Mouse (Mus musculus) c-Kit-positive CD71-positive TER-119-negative erythroid progenitor cells, embryonic 14.5 days (primary cell): ENCODE data around the gene Pkd1l1.

Experiments used
- DNase-seq: peaks from one replicate; pipeline ENCODE4 v3.0.0-alpha.2; 2013; ENCODE audit warnings: low read depth

The Pkd1l1 gene

DNA sequence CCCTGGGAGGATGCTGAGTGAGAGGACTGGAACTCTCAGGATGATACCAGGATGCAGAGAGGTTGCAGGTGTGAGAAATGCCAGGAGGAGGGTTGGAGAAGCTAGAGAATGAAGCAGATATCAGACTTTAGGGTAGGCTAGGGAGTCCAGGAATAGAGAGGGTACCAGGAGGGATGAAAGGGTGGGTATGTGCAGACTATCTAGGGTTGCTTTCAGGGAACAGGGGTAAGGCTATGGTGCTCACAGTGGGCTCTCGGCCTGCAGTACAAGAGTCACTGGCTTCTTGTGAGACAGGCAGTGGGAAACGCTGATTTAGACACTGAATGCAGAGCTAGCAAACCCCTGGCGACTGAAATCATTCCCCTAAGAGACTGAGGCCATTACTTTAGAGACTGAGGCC lies at the start of gene Pkd1l1:
TSS of gene Pkd1l1 (minus strand) at position 101 of the 400 bp plus-strand sequence.
- DNase-seq, result no peak

DNA sequence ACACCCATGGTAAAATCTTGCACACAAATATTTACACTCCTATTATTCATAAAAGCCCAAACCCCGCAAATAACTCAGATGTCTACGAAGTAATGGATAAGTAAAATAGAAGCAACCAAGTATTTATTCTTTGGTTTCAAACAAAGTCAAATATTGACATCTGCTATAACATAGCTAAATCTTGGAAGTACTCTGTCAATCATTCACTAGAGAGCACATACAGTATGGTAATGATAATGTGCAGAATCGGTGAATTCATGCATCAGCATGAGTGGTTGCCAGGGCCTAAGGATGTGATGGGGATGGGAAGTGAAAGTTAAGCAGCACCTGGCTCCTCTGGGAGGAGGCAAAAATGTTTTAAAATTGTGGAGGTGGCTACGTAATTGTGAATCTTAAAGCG lies 47.1 kb upstream of the Pkd1l1 start:
- no peak for DNase-seq

DNA sequence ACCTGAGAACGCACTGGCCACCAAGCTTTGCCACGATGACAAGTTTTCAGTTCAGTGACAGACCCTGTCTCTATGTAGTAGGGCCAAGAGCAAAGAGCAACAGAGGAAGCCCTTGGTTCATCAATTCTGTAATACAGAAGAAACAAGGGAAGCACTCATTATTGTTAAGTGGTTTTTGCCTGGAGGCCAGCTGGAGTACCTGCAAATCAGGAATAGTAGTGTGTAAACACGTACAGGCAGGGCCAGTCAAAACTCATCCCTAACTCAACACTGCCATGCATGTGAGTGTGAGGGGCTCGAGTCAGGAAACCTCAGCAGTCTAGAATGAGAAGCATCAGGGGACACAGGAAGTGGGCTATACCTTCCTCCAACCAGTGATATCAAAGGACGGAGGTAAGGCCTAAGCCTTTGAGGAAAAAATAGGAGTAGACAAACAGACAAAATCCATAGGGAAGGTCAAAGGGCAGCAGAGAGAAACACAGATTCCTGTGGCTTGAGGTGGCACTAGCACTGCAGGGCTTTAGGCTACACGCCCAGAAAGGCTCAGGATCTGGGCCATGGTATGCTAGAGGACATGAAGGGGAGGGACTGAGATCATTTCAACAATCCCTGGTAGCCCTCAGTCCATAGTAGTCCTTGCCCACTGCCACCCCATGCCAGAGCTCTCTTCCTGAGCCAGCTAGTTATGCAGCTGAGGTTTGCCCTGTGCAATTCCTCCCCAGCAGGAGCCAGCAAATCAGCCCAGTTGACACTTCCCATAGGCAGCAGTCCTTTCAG lies 45.6 kb upstream of the Pkd1l1 start:
- DNase-seq, result no peak

DNA sequence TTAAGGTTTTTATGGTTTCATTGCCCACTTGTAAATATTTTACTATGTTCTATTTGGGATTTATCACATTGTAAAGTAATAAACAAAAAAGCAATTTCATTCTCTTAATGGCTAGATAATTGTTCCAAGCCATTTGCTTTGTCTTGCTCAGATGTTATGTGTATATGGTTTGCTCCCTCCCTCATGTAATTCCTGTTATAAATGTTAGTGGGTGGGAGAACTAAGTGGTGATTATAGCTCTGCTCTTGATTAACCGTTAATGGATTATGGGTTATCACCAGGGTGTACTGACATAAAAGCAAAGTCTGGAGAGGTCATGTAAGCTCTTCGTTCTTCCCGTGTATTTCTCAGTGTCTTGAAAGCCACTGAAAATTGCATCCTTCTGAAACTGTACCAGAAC lies 41.7 kb upstream of the Pkd1l1 start:
- DNase-seq, result no peak

DNA sequence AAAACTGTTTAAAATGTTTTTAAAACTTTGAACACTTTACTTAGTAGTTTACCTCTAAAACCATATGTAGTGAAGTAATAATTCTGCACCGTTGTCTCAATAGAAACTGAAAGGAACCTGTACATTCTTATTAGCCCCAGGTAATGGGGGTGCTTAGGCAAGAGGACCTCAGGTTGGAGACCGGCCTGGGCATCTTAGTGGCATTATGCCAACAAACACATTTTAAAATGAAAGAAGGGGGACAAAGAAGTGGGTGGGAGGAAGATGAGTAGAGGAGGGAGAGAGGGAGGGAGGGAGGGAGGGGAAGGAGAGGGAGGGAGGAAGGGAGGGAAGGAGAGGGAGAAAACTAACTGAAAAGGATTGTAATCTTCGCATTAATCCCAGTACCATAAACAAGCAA lies 38.3 kb upstream of the Pkd1l1 start:
- no peak for DNase-seq

DNA sequence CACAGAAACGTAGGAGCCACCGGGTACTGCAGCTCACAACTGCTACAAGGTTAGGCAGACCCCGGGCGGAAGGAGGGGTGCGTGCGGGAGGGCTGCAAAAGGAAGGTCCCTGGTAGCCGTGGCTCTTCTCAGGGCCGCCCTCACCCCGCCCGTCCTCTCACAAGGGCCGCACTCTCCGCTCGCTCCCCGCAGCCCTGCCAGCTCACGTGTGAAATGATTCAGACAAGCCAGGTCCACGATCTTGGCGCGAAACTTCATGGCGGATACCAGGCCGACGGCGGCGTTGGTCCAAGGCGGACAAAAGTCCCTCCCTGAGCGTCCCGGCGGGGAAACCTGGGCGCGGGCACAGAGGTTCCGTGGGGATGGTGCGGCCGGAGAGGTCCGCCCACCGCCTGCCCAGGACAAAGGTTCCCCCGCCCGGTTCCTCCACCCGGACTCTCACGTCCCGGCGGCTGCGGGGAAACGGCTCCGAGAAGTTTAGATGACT lies 37.8 kb upstream of the Pkd1l1 start, which contains the start of gene Hus1:
TSS of gene Hus1 (minus strand) at position 339 of the 487 bp plus-strand sequence.
- DNase-seq, result peak; percentile 81

DNA sequence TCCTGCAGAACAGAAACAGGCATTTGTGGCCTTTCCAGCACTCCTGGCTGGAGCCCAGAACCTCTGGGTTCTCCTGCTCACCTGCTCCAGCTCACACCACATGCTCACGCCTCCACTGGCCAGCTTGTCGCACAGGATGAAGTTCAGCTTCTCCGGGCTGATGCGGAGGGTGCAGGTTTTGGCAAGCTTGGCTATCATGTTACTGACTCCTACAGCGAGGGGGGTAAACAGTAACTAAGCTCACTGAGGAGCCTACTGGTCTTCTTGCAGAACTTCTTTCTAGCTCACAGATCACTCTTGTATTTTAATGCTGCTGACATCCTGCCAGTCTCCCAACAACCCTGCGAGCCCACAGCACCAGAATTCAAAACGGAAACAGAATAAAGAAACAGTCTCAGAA lies 37.4 kb upstream of the Pkd1l1 start:
- DNase-seq, result peak; percentile 33

DNA sequence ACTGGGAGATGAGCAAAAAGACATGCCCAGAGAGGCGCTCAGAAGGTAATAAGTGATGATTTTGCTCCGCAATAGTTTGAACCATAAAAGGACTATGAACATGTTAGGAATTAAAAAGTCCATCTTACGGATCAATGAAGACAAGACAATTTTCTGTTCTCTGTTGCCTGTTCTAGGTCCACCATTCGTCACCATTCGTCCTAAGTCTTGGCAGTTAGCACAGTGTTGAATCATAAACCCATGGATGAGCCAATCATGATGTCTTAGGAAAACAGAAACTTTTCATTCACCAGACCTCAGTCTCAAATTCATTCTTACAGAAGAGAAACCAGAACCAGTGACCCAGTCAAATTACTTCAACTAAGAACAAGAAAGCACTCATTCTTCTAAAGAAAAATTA lies 35.7 kb upstream of the Pkd1l1 start:
- DNase-seq, result no peak

DNA sequence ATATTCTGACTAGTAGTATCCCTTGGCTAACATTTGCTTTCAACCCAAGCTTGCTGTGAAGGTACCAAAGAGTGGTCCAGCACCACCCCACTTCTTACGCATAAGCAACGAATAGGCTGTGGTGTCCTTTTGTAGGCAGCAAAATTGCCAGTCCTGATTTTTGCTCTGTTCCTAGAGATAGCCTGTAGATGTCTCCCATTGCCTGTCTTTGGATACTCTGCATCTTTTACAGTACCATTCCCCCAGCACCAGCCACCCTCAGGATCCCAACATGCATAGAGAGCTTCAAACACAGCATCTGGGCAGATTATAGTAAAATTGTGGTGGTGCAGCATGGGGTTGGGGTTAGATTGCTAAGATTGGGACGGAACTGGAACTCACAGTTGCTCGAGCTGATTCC lies 15.0 kb upstream of the Pkd1l1 start:
- no peak for DNase-seq

DNA sequence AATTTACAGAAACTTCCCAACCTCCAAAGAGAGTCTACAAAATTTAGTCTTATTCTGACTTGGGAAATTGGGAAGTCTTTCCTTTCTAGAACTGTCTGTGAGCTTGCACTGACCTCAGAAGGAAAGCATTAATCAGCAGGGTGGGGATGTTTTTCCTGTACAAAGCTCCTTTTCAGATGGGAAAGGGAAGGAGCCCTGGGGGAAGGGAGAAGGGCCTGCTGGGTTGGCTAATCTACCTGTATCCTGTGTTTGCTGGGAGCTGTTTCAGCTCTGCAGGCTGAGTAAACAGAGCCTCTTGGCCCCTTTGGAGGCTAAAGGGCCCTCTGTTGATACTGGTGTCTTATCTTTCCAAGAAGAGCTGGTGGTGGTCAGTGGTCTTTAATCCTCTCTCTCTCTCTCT lies 13.0 kb upstream of the Pkd1l1 start:
- DNase-seq, result no peak

DNA sequence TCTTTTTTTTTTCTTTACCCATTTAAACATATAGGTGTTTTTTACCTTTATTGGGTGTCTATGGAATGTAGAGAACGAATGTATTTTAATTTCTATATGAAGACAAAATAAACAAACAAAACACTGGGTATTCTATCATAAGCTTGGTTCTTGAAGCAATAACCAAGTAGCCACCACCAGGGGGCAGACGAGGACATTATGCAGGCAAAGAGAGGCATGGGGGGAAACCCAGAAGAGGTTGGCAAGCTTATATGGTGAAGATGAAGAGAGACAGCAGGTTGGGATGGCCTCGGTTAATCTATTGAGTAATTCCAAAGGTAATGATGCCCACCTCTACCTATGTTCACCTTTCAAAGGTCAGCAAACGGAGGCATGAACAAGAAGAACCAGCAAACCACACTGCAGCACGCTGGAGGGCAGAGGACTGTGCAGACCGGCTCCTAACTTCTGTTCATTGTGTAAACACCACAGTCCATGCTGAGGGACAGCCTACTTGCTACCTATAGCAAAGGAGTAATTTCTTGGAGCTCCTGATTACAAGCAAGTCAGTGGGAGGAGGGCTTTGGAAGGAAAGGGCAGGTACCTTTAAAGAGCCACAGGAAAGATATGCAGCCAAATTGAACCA lies 10.3 kb upstream of the Pkd1l1 start:
- DNase-seq, result peak; percentile 51

DNA sequence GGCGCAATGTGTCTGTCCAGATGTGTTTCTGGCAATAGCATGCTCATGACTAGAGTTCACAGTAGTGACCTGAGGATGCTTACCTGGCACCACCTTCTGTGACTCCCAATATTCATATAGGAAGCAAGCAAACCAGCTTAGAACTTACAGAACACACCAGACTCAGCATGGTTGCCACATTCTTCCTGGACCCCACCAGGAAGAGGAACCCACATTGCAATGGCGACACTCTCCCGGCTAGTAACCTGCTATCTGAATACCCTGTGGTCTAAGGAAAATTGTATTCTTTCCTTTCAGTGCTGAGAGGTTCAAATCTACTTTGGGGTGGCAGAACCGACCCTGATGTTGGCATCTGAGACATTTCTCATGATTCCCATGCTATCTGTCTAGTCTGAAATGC lies 5.1 kb upstream of the Pkd1l1 start:
- no peak for DNase-seq

DNA sequence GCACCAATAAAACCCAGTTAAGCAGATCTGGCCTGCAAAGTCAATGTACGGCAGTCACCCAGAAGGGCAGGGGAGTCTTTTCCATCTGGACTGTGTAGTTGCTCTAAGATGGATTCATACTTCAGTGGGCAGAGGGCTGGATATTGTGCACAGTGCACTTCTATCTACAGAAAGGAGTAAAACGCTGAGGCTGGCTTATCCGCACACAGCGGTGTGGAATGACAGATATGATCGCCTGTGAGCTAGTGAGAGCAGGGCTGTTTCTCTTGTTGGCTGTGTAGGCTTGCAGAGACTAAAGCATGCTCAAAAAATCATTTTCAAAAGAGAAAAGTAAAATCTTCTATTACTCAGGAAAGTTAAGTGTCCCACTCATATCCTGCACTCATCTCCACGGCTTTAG lies 973 bp downstream of the Pkd1l1 start:
- DNase-seq, result no peak

DNA sequence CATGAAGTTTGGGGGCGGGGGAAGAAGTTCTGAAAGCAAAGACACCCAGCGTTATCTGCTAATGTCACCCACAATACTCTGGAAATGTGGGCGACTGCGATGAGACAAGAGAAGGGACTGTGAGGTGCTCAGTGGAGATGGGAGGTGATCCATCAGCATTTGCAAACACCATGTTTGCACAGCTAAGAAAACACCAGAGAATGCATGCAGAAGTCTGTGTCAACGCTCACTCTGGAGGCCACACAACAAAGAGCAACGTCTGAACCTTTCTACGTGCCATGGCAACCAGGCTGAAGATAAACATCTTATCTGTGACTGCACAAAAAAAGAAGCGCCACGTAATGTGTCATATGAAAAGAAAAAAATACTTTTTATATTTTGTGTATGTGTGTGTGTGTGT lies 2.6 kb downstream of the Pkd1l1 start:
- peak; percentile 75 for DNase-seq

DNA sequence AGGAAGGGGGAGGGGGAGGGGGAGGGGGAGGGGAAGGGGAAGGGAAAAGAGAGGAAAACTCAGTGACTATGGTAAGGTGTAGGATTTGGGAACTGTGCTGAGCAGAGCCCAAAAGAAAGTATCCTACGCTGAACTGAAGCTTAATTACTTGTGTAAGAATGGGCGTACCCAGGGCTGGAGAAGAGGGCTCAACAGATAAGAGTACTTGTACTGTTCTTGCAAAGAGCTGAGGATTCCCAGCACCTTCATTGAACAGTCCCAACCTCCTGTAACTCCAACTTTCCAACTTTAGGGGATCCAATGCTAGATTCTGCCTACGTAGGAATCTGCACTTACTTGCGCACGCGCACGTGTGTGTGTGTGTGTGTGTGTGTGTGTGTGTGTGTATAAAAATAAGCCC lies 5.0 kb downstream of the Pkd1l1 start:
- no peak for DNase-seq

DNA sequence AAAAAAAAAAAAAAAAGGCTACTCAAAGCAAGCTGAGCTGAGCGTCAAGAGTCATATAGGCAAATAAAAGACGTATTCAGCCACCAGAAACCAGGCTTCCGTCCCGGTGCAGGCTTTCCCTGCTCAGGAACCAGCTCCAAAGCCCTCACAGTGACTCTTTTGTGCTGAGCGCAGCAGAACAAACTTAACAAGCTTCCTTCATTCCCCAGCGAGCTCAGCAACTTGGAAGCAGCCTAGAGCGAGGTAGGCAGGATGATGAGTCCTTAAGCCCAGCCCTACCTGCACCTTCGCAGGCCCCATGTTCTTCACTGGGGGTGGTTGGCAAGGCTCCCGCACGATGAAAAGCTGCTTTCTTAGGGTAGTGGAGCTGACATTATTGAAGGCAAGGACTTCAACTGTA lies 14.5 kb downstream of the Pkd1l1 start:
- no peak for DNase-seq

DNA sequence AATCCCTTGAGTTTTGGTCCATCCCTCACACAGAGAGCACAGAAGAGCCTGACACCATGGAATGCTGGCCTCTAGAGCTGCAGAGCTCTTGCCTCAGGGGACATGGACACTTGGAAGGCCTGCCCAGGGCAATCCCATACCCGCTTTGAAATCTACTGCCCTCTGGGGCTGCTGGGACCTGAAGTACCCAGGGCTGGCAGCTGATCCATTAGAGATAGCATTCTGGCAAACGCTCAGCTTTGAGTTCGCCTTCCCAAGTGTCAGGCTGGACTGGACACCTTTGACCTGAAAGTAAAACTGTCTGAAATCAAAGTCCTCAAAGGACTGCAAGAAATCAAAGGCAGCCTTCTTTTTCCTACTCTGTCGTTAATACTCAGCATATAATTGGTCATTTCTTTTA lies 15.0 kb downstream of the Pkd1l1 start:
- no peak for DNase-seq

DNA sequence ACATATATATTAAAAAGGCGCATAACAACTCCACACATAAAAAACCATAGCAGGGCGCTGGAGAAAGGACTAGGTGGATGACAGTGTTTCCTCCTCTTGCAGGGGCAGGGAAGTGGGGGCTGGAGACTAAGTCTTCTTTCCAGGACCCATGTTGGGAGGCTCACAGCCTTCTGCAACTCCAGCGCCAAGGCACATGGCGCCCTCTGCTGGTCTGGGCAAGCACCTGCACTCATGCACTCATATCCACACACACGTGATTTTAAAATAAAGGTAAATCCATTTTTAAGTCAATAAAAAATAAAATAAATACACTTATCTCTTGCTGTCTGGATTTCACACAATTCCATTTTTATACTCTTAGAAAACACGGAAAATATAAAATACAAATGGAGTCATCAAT lies 16.0 kb downstream of the Pkd1l1 start:
- DNase-seq, result no peak

DNA sequence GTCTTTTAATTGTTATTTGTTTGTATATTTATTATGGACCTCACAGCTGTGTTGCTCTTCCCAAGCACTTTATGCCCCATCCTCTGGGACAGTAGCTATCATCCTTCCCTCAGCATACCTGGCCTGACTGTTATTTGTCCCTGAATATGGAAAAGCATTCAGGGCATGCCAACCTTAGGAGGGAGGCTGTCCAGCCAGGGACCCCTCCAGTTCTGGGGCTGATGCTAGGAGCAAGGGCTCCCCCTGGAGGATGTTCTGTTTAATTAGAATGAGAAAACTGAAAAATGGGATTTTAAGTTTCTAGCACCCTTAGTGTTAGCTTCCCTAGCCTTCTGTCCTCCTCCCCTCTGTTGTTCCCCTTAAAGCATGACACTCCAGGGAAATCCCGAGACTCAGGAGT lies 17.4 kb downstream of the Pkd1l1 start:
- no peak for DNase-seq

DNA sequence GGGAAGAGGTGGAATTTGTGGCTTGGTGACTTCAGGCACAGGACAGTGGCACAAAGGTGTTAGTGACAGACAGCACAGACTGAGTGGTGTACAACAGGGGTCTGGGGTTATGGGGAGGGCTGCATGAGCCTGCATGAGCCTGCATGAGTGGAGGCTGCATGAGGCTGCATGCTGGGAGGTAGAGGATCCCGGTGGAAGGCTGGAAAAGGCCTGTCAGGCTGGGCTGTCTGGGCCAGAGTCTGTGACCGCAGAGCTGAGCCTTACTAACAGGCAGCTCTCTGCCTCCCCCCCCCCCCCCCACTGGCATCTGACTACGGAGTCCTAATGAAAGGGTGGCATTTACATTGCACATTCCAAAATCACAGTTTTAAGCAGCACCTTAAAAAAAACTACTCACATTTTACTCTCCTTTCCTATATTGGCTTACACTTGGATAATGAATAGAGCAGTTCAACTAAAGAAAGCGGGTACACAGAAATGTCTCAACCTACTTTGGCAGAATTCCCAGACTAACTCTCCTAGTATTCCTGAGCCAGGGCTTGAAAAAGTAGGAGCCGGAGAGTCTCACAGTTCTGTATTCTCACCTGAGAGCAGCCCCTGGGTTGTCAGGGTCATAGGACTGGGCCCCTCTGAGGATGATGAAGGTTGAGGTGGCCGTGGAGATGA lies 23.2 kb downstream of the Pkd1l1 start:
- no peak for DNase-seq

DNA sequence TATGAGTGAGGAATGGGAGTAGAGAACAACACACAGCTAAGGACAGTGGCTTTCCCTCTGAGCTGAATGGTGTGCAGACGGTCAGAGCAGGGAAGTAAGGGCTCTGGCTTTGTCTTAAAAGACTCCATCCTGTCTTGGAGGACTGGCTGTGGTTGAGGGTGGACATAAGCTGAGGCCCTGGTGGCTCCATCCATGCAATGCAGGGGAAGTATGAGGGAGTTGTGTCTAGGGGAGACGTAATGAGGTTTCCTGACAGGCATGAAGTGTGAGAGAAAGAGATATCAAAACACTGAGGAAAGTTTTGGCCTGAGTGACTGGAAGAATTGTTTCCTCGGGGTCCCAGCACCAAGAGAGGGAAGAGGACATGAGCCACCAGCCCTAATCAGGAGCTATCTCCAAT lies 24.2 kb downstream of the Pkd1l1 start:
- DNase-seq, result no peak

DNA sequence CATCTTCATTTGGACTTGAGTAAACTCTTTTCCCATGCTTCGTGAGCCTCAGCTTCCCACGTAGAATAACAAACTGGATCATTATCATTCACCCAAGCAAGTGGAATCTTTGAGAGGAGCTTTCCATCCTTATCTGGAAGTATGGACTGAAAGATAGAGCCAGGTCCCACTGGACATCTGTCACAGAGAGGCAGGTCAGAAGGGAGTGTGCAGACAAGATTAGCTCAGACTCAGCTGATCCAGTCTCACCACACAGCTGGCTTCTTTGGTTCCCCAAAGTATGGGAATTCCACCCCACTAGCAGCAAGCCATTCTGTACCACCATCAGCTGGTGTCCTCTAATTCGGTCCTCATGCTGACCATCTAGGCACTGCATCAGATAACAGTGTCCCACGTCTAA lies 29.0 kb downstream of the Pkd1l1 start:
- no peak for DNase-seq

DNA sequence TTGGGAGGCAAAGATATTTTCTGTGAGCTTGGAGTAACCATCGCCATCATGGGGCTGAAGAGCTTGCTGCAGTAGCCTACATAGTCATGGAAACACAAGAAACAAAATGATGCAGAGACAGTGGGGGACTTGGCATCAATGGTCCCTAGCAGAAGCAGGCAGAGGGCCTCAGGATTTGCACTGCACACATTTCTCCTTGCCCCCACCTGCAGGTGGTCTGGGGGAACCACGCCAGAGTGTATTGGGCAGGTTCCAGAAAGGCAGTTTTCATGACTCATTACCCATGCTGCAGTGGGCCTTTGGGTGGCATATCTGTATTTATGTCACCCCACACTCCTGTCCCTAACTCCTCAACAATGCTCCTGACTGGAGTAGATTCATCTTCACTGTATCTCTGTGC lies 30.6 kb downstream of the Pkd1l1 start:
- no peak for DNase-seq
